Mouse (Mus musculus): Measurements from ENCODE around the gene Azgp1. TPM values are rescaled to one million over a fixed set of nuclear protein-coding genes. Genes with fewer than 3 reads are reported as not detected.
"Not testable (repeated sequence)": the region's sequence is repeated elsewhere in the genome, so short reads cannot be mapped to it uniquely, and the experiment has no call there.

The Azgp1 gene
- not detected in 2 replicates for polyA plus RNA-seq (2016; fragmentation: Nextera tagmentation; extraction: Ambion mirVana)

DNA sequence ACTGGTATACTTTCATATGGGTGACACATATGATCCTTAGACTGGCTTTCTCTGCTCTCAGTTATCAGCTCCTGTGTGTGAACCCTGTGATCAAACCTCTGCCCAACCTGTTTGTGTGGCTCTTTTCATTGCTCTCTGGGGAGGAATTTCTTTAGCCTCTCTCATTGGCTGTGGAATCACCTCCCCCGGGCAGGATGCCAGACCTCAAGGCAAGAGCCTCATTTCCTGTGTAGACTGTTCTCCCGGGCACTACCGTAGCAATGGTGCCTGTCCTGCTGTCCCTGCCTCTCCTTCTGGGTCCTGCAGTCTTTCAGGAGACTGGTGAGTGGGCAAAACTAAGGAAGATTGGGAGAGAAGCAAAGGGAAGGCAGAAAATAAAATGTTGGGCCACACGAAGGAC, at the start of gene Azgp1:
Gene Azgp1, plus strand, starts transcription at position 221 of the 400 bp plus-strand sequence.
- 89% methylated on average over 4 of the region's 4 CpGs for WGBS
- H3K27ac ChIP-seq (replicated peaks), result no peak within 1 kb of the TSS
- H3K4me3 ChIP-seq, result no peak within 1 kb of the TSS
- no peaks in the 10 kb centered on the region for H3K36me3 ChIP-seq
- ATAC-seq (ENCODE audit: low FRiP score, low read depth), result no peak
- no peaks in the 10 kb centered on the region for H3K27me3 ChIP-seq
- H3K9ac ChIP-seq (replicated peaks), result no peak within 1 kb of the TSS
- H3K9me3 ChIP-seq, result no peaks in the 10 kb centered on the region
- H3K4me2 ChIP-seq (replicated peaks), result no peak within 1 kb of the TSS
- H3K4me1 ChIP-seq, result no peaks in the 10 kb centered on the region

DNA sequence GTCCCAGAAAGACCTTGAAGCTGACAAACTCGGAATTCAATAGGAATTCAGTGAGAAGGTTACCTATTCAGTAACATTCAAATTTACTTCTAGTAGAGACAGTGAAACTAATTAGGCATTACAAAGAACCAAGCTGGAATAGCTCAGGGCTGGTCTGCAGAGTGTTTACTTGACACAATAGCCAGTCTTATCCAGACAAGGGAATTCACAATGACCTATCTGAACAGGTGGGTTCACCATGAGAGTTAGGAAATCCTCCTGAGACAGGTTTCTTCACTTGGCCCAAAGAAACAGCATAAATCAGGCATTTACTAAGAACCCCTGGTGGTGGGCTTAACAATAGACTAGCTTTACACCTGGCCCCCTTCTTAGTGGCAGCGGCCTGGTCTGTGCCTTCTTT, 47.4 kb upstream of the Azgp1 start:
- H3K9ac ChIP-seq (replicated peaks); H3K27me3 ChIP-seq; H3K9me3 ChIP-seq; H3K36me3 ChIP-seq; ATAC-seq (ENCODE audit: low FRiP score, low read depth); H3K27ac ChIP-seq (replicated peaks); H3K4me1 ChIP-seq; H3K4me3 ChIP-seq; H3K4me2 ChIP-seq (replicated peaks): not testable (repeated sequence)
- 72% methylated on average over 2 of the region's 2 CpGs for WGBS

DNA sequence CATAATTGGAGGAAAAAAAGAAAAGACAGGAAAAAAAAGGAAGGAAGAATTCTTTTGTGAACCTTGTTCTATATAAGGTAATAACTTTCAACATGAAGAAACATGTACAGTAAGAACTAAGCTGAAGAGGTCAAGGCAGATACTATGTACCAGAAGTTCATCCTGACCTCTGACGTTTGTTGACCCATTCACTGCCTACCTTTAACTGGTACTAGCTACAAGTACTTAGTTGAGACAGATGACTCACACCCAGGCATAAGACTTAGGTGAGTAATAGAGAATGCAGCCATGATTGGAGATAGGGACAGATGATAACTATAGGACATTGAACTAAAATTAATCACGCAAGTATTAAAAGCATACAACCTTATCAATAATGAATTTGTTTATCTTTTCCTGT, 44.8 kb upstream of the Azgp1 start:
- Histone ChIP-seq H3K9me3 (no peaks in the 10 kb centered on the region), H3K4me1 (no peaks in the 10 kb centered on the region), H3K9ac (replicated peaks) (no peak overlapping the region), H3K4me2 (replicated peaks) (no peak overlapping the region), H3K27ac (replicated peaks) (no peak overlapping the region), H3K36me3 (no peaks in the 10 kb centered on the region), H3K27me3 (no peaks in the 10 kb centered on the region), H3K4me3 (no peak overlapping the region)
- 93% methylated on average over 2 of the region's 2 CpGs for WGBS
- no peak for ATAC-seq (ENCODE audit: low FRiP score, low read depth)

DNA sequence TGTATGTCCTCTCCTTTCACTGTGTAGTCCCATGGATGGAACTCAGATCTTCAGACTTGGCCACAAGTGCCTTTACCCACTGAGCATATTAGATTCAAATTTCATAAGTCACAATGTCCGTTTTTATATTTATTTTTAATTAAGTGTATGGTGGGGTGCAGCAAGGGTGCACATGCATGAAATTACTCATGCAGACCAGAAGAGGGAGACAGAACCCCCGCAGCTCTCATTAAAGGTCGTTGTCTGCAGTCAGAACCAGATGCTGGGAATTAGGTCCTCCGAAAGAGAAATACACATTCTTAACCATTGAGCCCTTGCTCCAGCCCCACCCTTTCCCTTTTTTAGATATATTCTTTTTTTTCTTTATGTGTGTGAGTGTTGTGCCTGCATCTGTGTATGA, 44.1 kb upstream of the Azgp1 start:
- 63% methylated on average over 4 of the region's 4 CpGs for WGBS

DNA sequence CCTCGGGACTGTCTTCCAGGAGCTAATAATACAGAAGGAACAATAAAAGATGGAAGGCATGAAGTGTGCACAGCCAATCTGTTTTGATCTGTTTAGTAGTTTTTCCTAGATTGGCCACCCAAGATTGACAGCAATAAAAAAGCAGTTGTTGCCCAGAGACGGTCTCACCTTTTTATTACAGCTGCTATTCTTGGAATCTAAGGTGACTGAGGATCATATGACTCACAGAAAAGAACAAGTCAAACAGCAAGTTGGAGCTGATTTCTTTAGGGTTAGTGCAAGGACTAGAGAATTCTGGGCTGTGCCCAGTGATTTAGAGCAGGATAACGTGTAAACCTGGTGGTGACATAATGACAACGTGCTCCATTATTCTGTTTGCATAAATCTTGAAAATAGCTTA, 40.4 kb upstream of the Azgp1 start:
- 86% methylated on average over 4 of the region's 4 CpGs for WGBS
- H3K4me2 ChIP-seq (replicated peaks), result no peak overlapping the region
- no peak overlapping the region for H3K27ac ChIP-seq (replicated peaks)
- no peak overlapping the region for H3K9ac ChIP-seq (replicated peaks)
- no peaks in the 10 kb centered on the region for H3K27me3 ChIP-seq
- no peaks in the 10 kb centered on the region for H3K9me3 ChIP-seq
- H3K4me3 ChIP-seq, result no peak overlapping the region
- H3K4me1 ChIP-seq, result no peaks in the 10 kb centered on the region
- no peaks in the 10 kb centered on the region for H3K36me3 ChIP-seq
- no peak for ATAC-seq (ENCODE audit: low FRiP score, low read depth)

More for the DNA sequence above, 44.1 kb upstream of the Azgp1 start:
- no peak overlapping the region for H3K9ac ChIP-seq (replicated peaks)
- H3K36me3 ChIP-seq, result no peaks in the 10 kb centered on the region
- H3K4me3 ChIP-seq, result no peak overlapping the region
- H3K27me3 ChIP-seq, result no peaks in the 10 kb centered on the region
- H3K9me3 ChIP-seq, result no peaks in the 10 kb centered on the region
- no peak overlapping the region for H3K4me2 ChIP-seq (replicated peaks)
- no peak for ATAC-seq (ENCODE audit: low FRiP score, low read depth)
- no peak overlapping the region for H3K27ac ChIP-seq (replicated peaks)
- no peaks in the 10 kb centered on the region for H3K4me1 ChIP-seq

DNA sequence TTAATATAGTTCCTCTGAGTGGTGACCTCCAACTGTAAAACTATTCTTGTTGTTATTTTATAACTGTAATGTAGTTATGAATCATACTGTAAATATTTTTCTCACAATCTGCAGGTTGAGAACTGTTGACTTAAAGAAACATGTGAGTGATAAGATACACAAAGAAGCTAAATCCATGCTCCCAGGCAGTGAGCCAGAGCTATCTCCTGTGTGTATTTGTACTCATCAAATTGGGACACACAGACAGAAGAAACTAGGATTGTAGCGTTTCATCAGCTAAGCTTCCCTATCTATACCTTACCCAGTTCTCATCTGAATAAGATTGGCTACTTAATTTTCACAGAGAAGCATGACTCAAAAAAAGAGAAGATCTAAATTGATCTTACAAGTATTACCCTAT, 38.2 kb upstream of the Azgp1 start:
- Histone ChIP-seq H3K9ac (replicated peaks) (no peak overlapping the region), H3K4me3 (no peak overlapping the region), H3K27me3 (no peaks in the 10 kb centered on the region), H3K9me3 (no peaks in the 10 kb centered on the region), H3K4me2 (replicated peaks) (no peak overlapping the region), H3K36me3 (no peaks in the 10 kb centered on the region), H3K27ac (replicated peaks) (no peak overlapping the region), H3K4me1 (no peaks in the 10 kb centered on the region)
- ATAC-seq (ENCODE audit: low FRiP score, low read depth), result no peak
- WGBS, result 85% methylated on average over 1 of the region's 1 CpGs

DNA sequence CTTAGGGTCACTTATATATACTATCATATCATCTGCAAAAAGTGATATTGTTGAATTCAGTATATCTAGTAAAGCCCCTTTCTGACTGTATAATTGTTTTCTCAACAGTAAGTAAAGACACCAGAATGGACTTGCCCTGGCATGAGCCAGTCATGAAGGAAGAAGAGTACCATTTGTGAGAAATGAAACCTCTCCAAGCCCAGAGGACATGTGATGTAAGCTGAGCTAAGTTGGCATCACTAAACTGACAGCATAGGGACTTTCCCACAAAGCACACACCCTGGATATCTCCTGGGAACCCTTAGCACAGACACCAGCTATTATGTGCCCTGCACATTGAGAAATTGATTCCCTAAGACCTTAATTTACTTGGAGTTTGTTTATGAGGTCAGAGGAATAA, 34.0 kb upstream of the Azgp1 start:
- H3K4me3 ChIP-seq, result no peak overlapping the region
- H3K9ac ChIP-seq (replicated peaks), result no peak overlapping the region
- H3K4me1 ChIP-seq, result no peaks in the 10 kb centered on the region
- H3K9me3 ChIP-seq, result no peaks in the 10 kb centered on the region
- ATAC-seq (ENCODE audit: low FRiP score, low read depth), result no peak
- H3K27ac ChIP-seq (replicated peaks), result no peak overlapping the region
- no peaks in the 10 kb centered on the region for H3K36me3 ChIP-seq
- H3K4me2 ChIP-seq (replicated peaks), result no peak overlapping the region
- H3K27me3 ChIP-seq, result no peaks in the 10 kb centered on the region

DNA sequence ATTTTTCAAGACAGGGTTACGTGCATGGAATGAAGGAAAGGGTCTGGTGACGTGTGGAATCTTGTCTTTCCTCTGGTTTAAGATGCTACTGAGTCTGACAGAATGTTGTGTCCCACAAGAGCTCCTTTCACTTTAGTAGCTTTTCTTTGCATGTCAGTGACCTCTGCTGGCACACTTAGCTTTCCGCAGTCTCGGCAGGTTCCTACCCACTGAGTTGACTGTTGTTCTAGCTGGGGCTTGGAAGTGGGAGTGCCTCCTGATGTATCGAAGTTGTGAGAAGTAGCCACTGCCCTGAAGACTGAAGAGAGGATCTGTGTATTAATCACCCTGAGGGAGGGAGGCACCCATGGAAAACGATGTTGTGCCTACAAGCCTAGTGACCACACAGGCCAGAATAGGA, 30.1 kb upstream of the Azgp1 start:
- Histone ChIP-seq H3K4me1 (no peaks in the 10 kb centered on the region), H3K4me3 (no peak overlapping the region), H3K27ac (replicated peaks) (no peak overlapping the region), H3K36me3 (no peaks in the 10 kb centered on the region), H3K4me2 (replicated peaks) (no peak overlapping the region), H3K27me3 (no peaks in the 10 kb centered on the region), H3K9ac (replicated peaks) (no peak overlapping the region), H3K9me3 (no peaks in the 10 kb centered on the region)
- 44% methylated on average over 6 of the region's 6 CpGs for WGBS
- no peak for ATAC-seq (ENCODE audit: low FRiP score, low read depth)

DNA sequence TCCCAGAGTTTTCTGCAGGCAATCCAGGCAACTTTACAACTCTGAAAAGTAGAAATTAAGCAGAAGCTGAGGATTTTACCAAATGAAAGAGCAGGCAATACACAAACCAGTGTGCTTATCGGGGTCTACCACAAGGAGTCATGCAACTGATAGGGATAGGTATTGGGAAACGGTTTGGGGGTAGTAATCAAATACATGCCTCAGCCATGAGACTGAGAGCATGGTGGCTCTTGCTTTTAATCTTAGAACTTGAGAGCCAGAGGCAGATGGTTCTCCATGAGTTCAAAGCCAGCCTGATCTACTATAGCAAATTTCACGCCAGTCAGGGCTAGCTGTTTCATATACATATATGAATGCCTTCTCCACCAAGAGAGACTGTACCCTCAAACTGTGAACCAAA, 24.9 kb upstream of the Azgp1 start:
- Histone ChIP-seq H3K9me3 (no peaks in the 10 kb centered on the region), H3K36me3 (no peaks in the 10 kb centered on the region), H3K4me1 (no peaks in the 10 kb centered on the region), H3K4me3 (no peak overlapping the region), H3K27me3 (no peaks in the 10 kb centered on the region), H3K27ac (replicated peaks) (no peak overlapping the region), H3K4me2 (replicated peaks) (no peak overlapping the region), H3K9ac (replicated peaks) (no peak overlapping the region)
- ATAC-seq (ENCODE audit: low FRiP score, low read depth), result no peak
- WGBS, result 90% methylated on average over 3 of the region's 3 CpGs

DNA sequence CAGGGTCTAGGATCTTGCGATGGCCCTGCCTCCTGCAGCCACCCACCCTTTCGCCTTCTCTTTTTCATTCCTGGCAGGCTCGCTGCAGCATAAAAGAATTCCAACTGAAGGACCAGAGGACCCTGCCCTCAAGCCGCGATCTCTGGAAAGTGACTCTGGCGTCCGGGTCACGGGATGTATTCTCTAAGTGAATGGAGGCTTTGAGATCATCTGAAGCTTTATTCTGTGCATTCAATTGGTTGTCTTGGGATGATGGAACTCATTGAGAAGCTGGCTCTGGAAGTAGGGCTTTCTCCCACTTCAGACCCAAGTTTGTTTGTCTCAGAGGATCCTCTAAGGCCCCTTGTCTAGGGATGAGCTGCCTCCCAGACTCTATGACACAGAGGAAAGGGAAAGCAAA, 18.4 kb upstream of the Azgp1 start, which contains the start of gene Gjc3:
Gene Gjc3, minus strand, starts transcription at position 154 of the 400 bp plus-strand sequence.
- WGBS, result 63% methylated on average over 8 of the region's 8 CpGs
- no peaks in the 10 kb centered on the region for H3K27me3 ChIP-seq
- ATAC-seq (ENCODE audit: low FRiP score, low read depth), result no peak
- no peak within 1 kb of the TSS for H3K4me3 ChIP-seq
- no peaks in the 10 kb centered on the region for H3K4me1 ChIP-seq
- no peak within 1 kb of the TSS for H3K4me2 ChIP-seq (replicated peaks)
- no peak within 1 kb of the TSS for H3K27ac ChIP-seq (replicated peaks)
- no peaks in the 10 kb centered on the region for H3K9me3 ChIP-seq
- H3K36me3 ChIP-seq, result no peaks in the 10 kb centered on the region
- no peak within 1 kb of the TSS for H3K9ac ChIP-seq (replicated peaks)

DNA sequence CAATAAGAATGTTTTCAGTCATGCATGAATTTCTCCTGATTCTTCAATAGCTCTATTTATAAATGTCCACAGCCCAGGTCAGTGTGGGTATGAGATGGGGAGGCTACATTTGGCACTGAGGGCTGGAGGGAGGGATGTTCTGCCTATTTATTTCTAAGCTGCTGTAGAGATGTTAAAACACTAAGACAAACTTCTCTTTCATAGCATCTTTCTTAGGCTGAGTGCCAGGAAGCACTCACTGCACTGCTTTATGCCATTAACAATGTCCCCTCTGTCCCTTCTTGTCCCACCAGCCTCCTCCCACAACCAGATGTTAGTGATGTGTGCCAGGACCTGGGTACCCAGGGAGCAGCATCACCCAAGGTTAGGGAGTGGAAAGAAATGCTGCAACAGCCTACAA, 14.8 kb upstream of the Azgp1 start:
- Histone ChIP-seq H3K9me3 (no peaks in the 10 kb centered on the region), H3K4me1 (no peaks in the 10 kb centered on the region), H3K36me3 (no peaks in the 10 kb centered on the region), H3K9ac (replicated peaks) (no peak overlapping the region), H3K4me3 (no peak overlapping the region), H3K4me2 (replicated peaks) (no peak overlapping the region), H3K27me3 (no peaks in the 10 kb centered on the region), H3K27ac (replicated peaks) (no peak overlapping the region)
- no peak for ATAC-seq (ENCODE audit: low FRiP score, low read depth)

DNA sequence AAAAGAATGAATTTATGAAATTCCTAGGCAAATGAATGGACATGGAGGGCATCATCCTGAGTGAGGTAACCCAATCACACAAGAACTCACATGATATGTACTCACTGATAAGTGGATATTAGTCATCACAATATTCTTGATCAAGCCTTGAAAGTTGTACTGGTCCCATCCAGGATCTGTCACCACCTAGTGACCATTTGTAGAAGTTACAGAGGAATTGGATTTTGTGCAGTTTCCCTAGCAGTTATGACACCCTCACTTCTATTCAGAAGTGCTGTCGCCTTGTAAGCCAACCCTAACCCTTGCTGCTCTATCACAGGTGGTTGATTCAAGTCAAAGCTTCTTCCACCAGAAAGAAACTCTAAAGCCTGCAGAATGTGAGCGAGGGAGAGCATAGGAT, 8.2 kb upstream of the Azgp1 start:
- Histone ChIP-seq H3K36me3 (no peaks in the 10 kb centered on the region), H3K4me2 (replicated peaks) (no peak overlapping the region), H3K4me1 (no peaks in the 10 kb centered on the region), H3K9ac (replicated peaks) (no peak overlapping the region), H3K27me3 (no peaks in the 10 kb centered on the region), H3K9me3 (no peaks in the 10 kb centered on the region), H3K27ac (replicated peaks) (no peak overlapping the region), H3K4me3 (no peak overlapping the region)
- 66% methylated on average over 2 of the region's 2 CpGs for WGBS
- ATAC-seq (ENCODE audit: low FRiP score, low read depth), result no peak

DNA sequence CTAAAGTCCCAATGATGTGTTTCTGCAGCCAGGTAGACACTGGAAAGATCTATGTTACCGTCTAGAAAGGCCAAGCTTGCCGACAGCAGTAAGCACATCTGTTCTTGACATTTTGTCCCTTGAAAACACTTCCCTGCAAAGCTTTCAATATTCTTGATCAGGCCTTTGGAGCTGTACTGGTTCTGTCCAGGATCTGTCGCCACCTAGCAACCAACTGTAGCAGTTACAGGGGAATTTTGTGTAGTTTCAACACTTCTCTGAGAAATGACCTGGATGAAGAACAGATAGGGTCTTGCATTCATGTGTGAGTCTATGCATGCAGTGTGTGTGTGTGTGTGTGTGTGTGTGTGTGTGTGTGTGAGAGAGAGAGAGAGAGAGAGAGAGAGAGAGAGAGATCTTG, 7.6 kb upstream of the Azgp1 start:
- 58% methylated on average over 3 of the region's 3 CpGs for WGBS
- no peak overlapping the region for H3K27ac ChIP-seq (replicated peaks)
- no peak for ATAC-seq (ENCODE audit: low FRiP score, low read depth)
- no peaks in the 10 kb centered on the region for H3K27me3 ChIP-seq
- H3K9me3 ChIP-seq, result no peaks in the 10 kb centered on the region
- no peak overlapping the region for H3K9ac ChIP-seq (replicated peaks)
- no peak overlapping the region for H3K4me3 ChIP-seq
- no peak overlapping the region for H3K4me2 ChIP-seq (replicated peaks)
- no peaks in the 10 kb centered on the region for H3K36me3 ChIP-seq
- H3K4me1 ChIP-seq, result no peaks in the 10 kb centered on the region
